Mouse (Mus musculus) erythroid progenitor cell, adult 5-6 weeks (primary cell): Measurements from ENCODE around the gene Plxna4. TPM values are rescaled to one million over a fixed set of nuclear protein-coding genes. Genes with fewer than 3 reads are reported as not detected.

Experiments
- ATAC-seq: replicated peaks from 2 replicates; pipeline ENCODE4 v1.8.0; 2016; ENCODE audit warnings: moderate number of reproducible peaks, mild to moderate bottlenecking, moderate TSS enrichment, inconsistent platforms; ENCODE audit not compliant: poor library complexity, low FRiP score, severe bottlenecking
- total RNA-seq, 2 experiments: library from RNA; stranded (forward) in 1 of 2; stranded (reverse) in 1 of 2; fragments of 150-400 nt in 1 of 2; fragments of 186-747, 209-891 nt in 1 of 2; gene quantifications; 2 replicates each; pipeline versions ENCODE4 v1.2.3 to v1.2.4; 2015 to 2017; ENCODE audit warnings: low replicate concordance in 2 of 2

Gene Plxna4
- total RNA-seq (2015; ENCODE audit: low replicate concordance) (not detected in 2 replicates), total RNA-seq (2017; ENCODE audit: low replicate concordance) (0.13 TPM in 1 of 2 replicates, not detected in the other)

- no peak for ATAC-seq
These were observed at the start of gene Plxna4 for GRCm38 (mm10) chr6:32588056-32588671. Gene Plxna4, minus strand, starts transcription at chr6:32588192.

GRCm38 (mm10) chr6:32637568-32638183 is 49.7 kb upstream of the Plxna4 start:
- no peak for ATAC-seq

- no peak for ATAC-seq
These were observed 22.7 kb upstream of the Plxna4 start for GRCm38 (mm10) chr6:32610712-32611111.

- ATAC-seq = no peak
These were observed 18.8 kb upstream of the Plxna4 start for GRCm38 (mm10) chr6:32606787-32607186.

GRCm38 (mm10) chr6:32605581-32605980 is 17.6 kb upstream of the Plxna4 start:
- ATAC-seq = no peak

GRCm38 (mm10) chr6:32604901-32605300 is 16.9 kb upstream of the Plxna4 start:
- ATAC-seq = no peak

GRCm38 (mm10) chr6:32602130-32602529 is 14.1 kb upstream of the Plxna4 start:
- ATAC-seq = no peak

- no peak for ATAC-seq
These were observed 13.3 kb upstream of the Plxna4 start for GRCm38 (mm10) chr6:32601306-32601705.

- no peak for ATAC-seq
These were observed 7.6 kb upstream of the Plxna4 start for GRCm38 (mm10) chr6:32595591-32595990.

GRCm38 (mm10) chr6:32590979-32591758 is 3.2 kb upstream of the Plxna4 start:
- no peak for ATAC-seq

- no peak for ATAC-seq
These were observed 1.6 kb upstream of the Plxna4 start for GRCm38 (mm10) chr6:32589632-32590031.

- ATAC-seq = no peak
These were observed 619 bp downstream of the Plxna4 start for GRCm38 (mm10) chr6:32587136-32588009.

GRCm38 (mm10) chr6:32586821-32587135 is 1.2 kb downstream of the Plxna4 start:
- ATAC-seq = no peak

GRCm38 (mm10) chr6:32586390-32586789 is 1.6 kb downstream of the Plxna4 start:
- ATAC-seq = no peak

- no peak for ATAC-seq
These were observed 2.8 kb downstream of the Plxna4 start for GRCm38 (mm10) chr6:32585211-32585610.

- no peak for ATAC-seq
These were observed 3.6 kb downstream of the Plxna4 start for GRCm38 (mm10) chr6:32584243-32584880.

- ATAC-seq = no peak
These were observed 4.4 kb downstream of the Plxna4 start for GRCm38 (mm10) chr6:32583582-32583981.

- ATAC-seq = no peak
These were observed 16.5 kb downstream of the Plxna4 start for GRCm38 (mm10) chr6:32571485-32571884.

- ATAC-seq = no peak
These were observed 17.5 kb downstream of the Plxna4 start for GRCm38 (mm10) chr6:32570445-32570844.

GRCm38 (mm10) chr6:32569919-32570318 is 18.1 kb downstream of the Plxna4 start:
- no peak for ATAC-seq
